Mouse (Mus musculus) CH12.LX (cell line): Measurements from ENCODE around the gene Tbpl1.

Experiments
- CHD2 ChIP-seq: IDR thresholded peaks from 2 replicates; pipeline ENCODE4 v1.6.1; 2011; ENCODE audit warnings: low read length, improper control_type of control experiment
- IRF4 ChIP-seq: IDR thresholded peaks from 2 replicates; pipeline ENCODE4 v1.6.1; 2014; ENCODE audit warnings: low read depth, mild to moderate bottlenecking, inconsistent platforms, low read length, improper control_type of control experiment
- NELFE ChIP-seq: IDR thresholded peaks from 2 replicates; pipeline ENCODE4 v1.6.1; 2011; ENCODE audit warnings: low read depth, low read length, improper control_type of control experiment

DNA sequence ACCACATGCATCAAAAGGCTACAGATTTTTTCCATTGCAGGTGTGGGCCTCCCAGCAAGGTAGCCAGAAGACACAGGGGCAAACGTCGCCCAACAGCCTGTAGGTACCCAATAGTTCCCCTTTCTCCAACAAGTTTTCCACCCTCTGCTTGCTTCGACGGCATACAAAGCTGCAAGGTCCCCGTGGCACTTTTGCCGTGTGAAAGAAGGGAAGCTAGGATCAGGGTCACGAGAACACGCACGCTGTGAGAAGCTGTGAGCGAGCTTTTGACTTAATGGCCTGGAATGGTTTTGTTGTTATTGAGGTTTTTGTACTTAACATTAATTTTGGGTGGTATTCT, 72.4 kb downstream of the Tbpl1 start:
- no peak for TF ChIP-seq CHD2
- TF ChIP-seq NELFE: no peak
- no peak for TF ChIP-seq IRF4
